Mouse (Mus musculus): ENCODE measurements around the gene Nr1i3. TPM values are rescaled to one million over a fixed set of nuclear protein-coding genes. Genes with fewer than 3 reads are reported as not detected.

Gene Nr1i3
- total and polyA plus RNA-seq, 3 experiments, result 0.24 to 1.7 TPM; not detected in 1

DNA sequence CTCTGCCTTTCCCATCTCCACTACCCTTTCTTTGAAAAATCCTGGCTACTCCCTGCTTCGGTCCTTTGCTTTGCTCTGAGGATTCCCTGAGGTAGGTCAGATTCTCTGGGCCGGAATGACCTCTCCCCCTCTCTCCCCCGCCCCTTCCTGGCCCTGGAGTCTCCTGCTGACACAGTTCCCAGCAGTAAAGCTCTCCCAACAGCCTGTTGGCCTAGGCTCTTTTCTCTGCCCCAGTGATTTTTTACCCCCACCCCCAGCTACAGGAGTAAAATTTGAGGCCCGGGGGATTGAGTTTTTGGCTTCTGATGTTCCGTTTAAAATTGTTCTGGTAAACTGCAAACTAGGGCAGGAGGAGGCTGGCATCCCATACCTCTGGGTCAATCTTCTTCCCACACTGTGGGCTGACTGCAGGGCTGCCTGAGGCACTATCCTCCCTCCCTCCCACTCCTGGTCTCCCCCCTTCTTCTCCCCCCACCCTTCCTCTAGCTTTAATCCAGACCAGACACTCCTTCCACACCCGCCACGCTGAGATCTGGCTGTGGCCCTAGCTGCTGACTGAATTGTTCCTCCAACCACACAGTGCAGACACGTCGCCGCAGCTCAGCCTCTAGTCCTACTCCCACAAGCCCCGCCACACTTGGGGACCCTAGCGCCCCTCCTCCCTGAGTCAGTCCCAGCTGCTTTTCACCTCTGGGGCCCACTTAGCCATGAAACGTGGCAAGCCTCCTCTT lies 38.0 kb downstream of the Nr1i3 start:
- no peaks in the 10 kb centered on the region for H3K36me3 ChIP-seq (ENCODE audit: control insufficient read depth in 1 of 2, insufficient read depth in 2 of 2, low read length in 2 of 2)
- peaks cover 0 to 9% of the 10 kb centered on the region in 2 experiments; a peak in 2 of 4 replicates for H3K4me1 ChIP-seq (ENCODE audit: control insufficient read depth in 1 of 2, insufficient read depth in 2 of 2, low read length in 2 of 2)
- DNase-seq (ENCODE audit: low read depth, low spot score), result no peak
- H3K79me2 ChIP-seq (ENCODE audit: control insufficient read depth, insufficient read depth, low read length, poor library complexity), result peaks cover 1% of the 10 kb centered on the region; the same call in 1 of the 2 replicates
- peaks cover 0 to 3% of the 10 kb centered on the region in 2 experiments; a peak in 1 of 4 replicates for H3K27me3 ChIP-seq (ENCODE audit: control insufficient read depth in 1 of 2, insufficient read depth in 2 of 2, low read length in 2 of 2)
- no peaks in the 10 kb centered on the region for H3K9me3 ChIP-seq (replicated peaks; ENCODE audit: insufficient read depth, low read length)
- TF ChIP-seq ETS1 (IDR thresholded peaks at IDR 0.05; ENCODE audit: low read depth, low read length) (no peak), MAX (IDR thresholded peaks at IDR 0.05; ENCODE audit: low read length) (no peak), MAZ (IDR thresholded peaks at IDR 0.05; ENCODE audit: low read depth, low read length) (no peak), E2F4 (IDR thresholded peaks at IDR 0.05; ENCODE audit: borderline replicate concordance, low read depth, low read length) (no peak), ZNF384 (IDR thresholded peaks at IDR 0.05; ENCODE audit: low read depth, low read length) (no peak), SIN3A (IDR thresholded peaks at IDR 0.05; ENCODE audit: low read length) (no peak), POLR2AphosphoS5 (IDR thresholded peaks at IDR 0.05; ENCODE audit: borderline replicate concordance, low read depth, low read length) (no peak), KAT2A (conservative IDR thresholded peaks at IDR 0.05; ENCODE audit: low read depth, low read length) (no peak), MXI1 (IDR thresholded peaks at IDR 0.05; ENCODE audit: low read depth, low read length) (no peak), POLR2AphosphoS2 (IDR thresholded peaks at IDR 0.05; ENCODE audit: low read length) (no peak), ZKSCAN1 (IDR thresholded peaks at IDR 0.05; ENCODE audit: low read depth, low read length) (no peak), POLR2A (IDR thresholded peaks at IDR 0.05; ENCODE audit: control insufficient read depth in 1 of 2, insufficient read depth in 1 of 2, low read depth in 1 of 2, low read length in 2 of 2, poor library complexity in 1 of 2) (no peak), MYC (IDR thresholded peaks at IDR 0.05; ENCODE audit: low read depth, low read length) (no peak), ZMIZ1 (IDR thresholded peaks at IDR 0.05; ENCODE audit: low read depth, low read length) (no peak), TAL1 (IDR thresholded peaks at IDR 0.05; ENCODE audit: low read length) (no peak), HCFC1 (IDR thresholded peaks at IDR 0.05; ENCODE audit: low read depth, low read length) (no peak), BHLHE40 (IDR thresholded peaks at IDR 0.05; ENCODE audit: borderline replicate concordance, low read depth, low read length) (no peak)
- H3K27ac ChIP-seq (ENCODE audit: control insufficient read depth, low read depth, low read length), result no peak overlapping the region
- no peak overlapping the region for H3K9ac ChIP-seq (ENCODE audit: control insufficient read depth, low read depth, low read length, poor library complexity, severe bottlenecking)
- no peak overlapping the region for H3K4me3 ChIP-seq (ENCODE audit: control insufficient read depth in 1 of 2, insufficient read depth in 1 of 2, low read depth in 2 of 2, low read length in 2 of 2)

DNA sequence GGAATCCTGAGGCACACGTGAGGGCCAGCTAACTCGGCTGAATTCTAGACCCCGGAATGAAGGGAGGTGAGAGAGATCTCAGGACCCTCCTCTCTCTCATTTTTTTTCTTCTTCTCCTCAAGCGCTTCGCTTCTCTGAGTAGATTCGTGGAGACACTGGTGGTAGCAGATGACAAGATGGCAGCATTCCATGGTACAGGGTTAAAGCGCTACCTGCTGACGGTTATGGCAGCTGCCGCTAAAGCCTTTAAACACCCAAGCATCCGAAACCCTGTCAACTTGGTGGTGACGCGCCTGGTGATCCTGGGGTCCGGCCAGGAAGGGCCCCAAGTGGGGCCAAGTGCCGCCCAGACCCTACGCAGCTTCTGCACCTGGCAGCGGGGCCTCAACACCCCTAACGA lies 38.6 kb downstream of the Nr1i3 start:
- no peak overlapping the region for H3K27ac ChIP-seq (ENCODE audit: control insufficient read depth, low read depth, low read length)
- no peaks in the 10 kb centered on the region for H3K36me3 ChIP-seq (ENCODE audit: control insufficient read depth in 1 of 2, insufficient read depth in 2 of 2, low read length in 2 of 2)
- H3K4me3 ChIP-seq (ENCODE audit: control insufficient read depth in 1 of 2, insufficient read depth in 1 of 2, low read depth in 2 of 2, low read length in 2 of 2), result no peak overlapping the region
- no peaks in the 10 kb centered on the region for H3K79me2 ChIP-seq (ENCODE audit: control insufficient read depth, insufficient read depth, low read length, poor library complexity)
- H3K9me3 ChIP-seq (replicated peaks; ENCODE audit: insufficient read depth, low read length), result no peaks in the 10 kb centered on the region
- DNase-seq (ENCODE audit: low read depth, low spot score), result no peak
- H3K4me1 ChIP-seq (ENCODE audit: control insufficient read depth in 1 of 2, insufficient read depth in 2 of 2, low read length in 2 of 2), result peaks cover 0 to 9% of the 10 kb centered on the region in 2 experiments; a peak in 2 of 4 replicates
- H3K9ac ChIP-seq (ENCODE audit: control insufficient read depth, low read depth, low read length, poor library complexity, severe bottlenecking), result no peak overlapping the region
- H3K27me3 ChIP-seq (ENCODE audit: control insufficient read depth in 1 of 2, insufficient read depth in 2 of 2, low read length in 2 of 2), result peaks cover 0 to 3% of the 10 kb centered on the region in 2 experiments; a peak in 1 of 4 replicates
- TF ChIP-seq UBTF (IDR thresholded peaks at IDR 0.05; ENCODE audit: borderline replicate concordance, insufficient read depth, low read depth, low read length) (no peak), MYB (IDR thresholded peaks at IDR 0.05; ENCODE audit: low read depth, low read length) (no peak), MEF2A (IDR thresholded peaks at IDR 0.05; ENCODE audit: extremely low read depth, insufficient replicate concordance, low read depth, low read length, poor library complexity, severe bottlenecking) (no peak), POLR2AphosphoS2 (IDR thresholded peaks at IDR 0.05; ENCODE audit: low read length) (no peak), ETS1 (IDR thresholded peaks at IDR 0.05; ENCODE audit: low read depth, low read length) (no peak), ZC3H11A (IDR thresholded peaks at IDR 0.05; ENCODE audit: low read depth, low read length) (no peak), USF2 (IDR thresholded peaks at IDR 0.05; ENCODE audit: borderline replicate concordance in 1 of 2, insufficient read depth in 1 of 2, low read depth in 1 of 2, low read length in 2 of 2) (no peak)

Data from MEL (cell line).